Mouse (Mus musculus) G1E (cell line): Measurements from ENCODE around the gene Pcsk2. TPM values are rescaled to one million over a fixed set of nuclear protein-coding genes. Genes with fewer than 3 reads are reported as not detected.

Source experiments
- ATAC-seq: 2 replicates; pipeline ENCODE4 v1.8.0; 2016; ENCODE audit warnings: mild to moderate bottlenecking; ENCODE audit not compliant: insufficient number of reproducible peaks, poor library complexity, low FRiP score, severe bottlenecking; ENCODE audit errors: extremely low read depth
- DNase-seq: peaks from one replicate; pipeline ENCODE4 v3.0.0; 2012; ENCODE audit warnings: low spot score
- H3K27me3 ChIP-seq: 2 replicates; pipeline ENCODE4 v1.6.1; 2012; ENCODE audit warnings: mild to moderate bottlenecking, low read length, inconsistent platforms; ENCODE audit not compliant: insufficient read depth
- H3K36me3 ChIP-seq: replicated peaks from 2 replicates; pipeline ENCODE3; 2012; ENCODE audit warnings: mild to moderate bottlenecking, inconsistent platforms
- H3K4me1 ChIP-seq: 2 replicates; pipeline ENCODE4 v1.6.1; 2012; ENCODE audit warnings: low read depth, low read length, inconsistent platforms, mixed read lengths; ENCODE audit not compliant: insufficient read depth
- H3K4me3 ChIP-seq: 2 replicates; pipeline ENCODE4 v1.5.1; 2012; ENCODE audit warnings: low read depth, mild to moderate bottlenecking, inconsistent platforms, low read length, moderate library complexity, mixed read lengths
- H3K9me3 ChIP-seq: replicated peaks from 2 replicates; pipeline ENCODE4 v1.6.1; 2012; ENCODE audit warnings: inconsistent platforms
- CTCF ChIP-seq: IDR thresholded peaks from 2 replicates; pipeline ENCODE4 v1.5.1; 2012; ENCODE audit warnings: low read depth, low read length, inconsistent platforms, mixed read lengths
- GATA1 ChIP-seq: IDR thresholded peaks from 2 replicates; pipeline ENCODE4 v1.6.1; 2012; ENCODE audit warnings: borderline replicate concordance, low read length, inconsistent platforms, mixed read lengths
- GATA2 ChIP-seq: IDR thresholded peaks from 2 replicates; pipeline ENCODE4 v1.6.1; 2012; ENCODE audit warnings: low read depth, low read length, inconsistent platforms, borderline replicate concordance
- POLR2AphosphoS5 ChIP-seq: IDR thresholded peaks from 2 replicates; pipeline ENCODE4 v1.6.1; 2012; ENCODE audit warnings: low read depth, low read length, inconsistent platforms; ENCODE audit not compliant: insufficient replicate concordance
- TAL1 ChIP-seq: conservative IDR thresholded peaks from 2 replicates; pipeline ENCODE4 v1.6.1; 2012; ENCODE audit warnings: low read depth, low read length, inconsistent platforms, mixed read lengths
- polyA plus RNA-seq: library from polyadenylated mRNA; stranded (reverse); fragments of >175 nt; gene quantifications from 2 replicates; pipeline ENCODE4 v1.2.3, GENCODE M21; 2012
- total RNA-seq, 2 experiments: library from RNA; stranded (forward) in 1 of 2; stranded (reverse) in 1 of 2; fragments of 200-1000 nt in 1 of 2; fragments of >200 nt in 1 of 2; fragmentation: Nextera tagmentation in 1 of 2; gene quantifications; 2 replicates each; pipeline ENCODE4 v1.2.3; 2014 to 2017

Gene Pcsk2
- total and polyA plus RNA-seq, 3 experiments, result 0.15 to 0.27 TPM; not detected in 1

DNA sequence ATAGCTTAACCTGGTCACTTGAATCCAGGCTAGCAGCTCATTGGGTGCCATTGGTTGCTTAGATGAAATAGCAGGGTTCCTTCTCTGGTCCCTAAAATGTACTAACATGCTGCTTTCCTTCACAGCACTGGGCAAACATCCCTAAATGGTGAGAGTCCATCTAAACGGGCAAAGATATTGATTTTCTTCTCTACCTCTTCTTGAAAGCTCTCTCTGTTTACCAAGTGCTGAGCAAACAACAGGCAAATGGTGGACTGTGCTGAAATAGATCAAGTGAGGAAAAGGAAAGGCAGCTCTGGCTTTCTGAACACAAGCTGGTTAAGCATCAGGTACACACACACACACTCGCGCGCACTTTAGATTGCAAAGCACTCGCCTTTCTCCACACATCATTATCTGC is 120.8 kb downstream of the Pcsk2 start:
- Histone ChIP-seq H3K4me3 (no peak overlapping the region), H3K27me3 (no peaks in the 10 kb centered on the region), H3K9me3 (peaks cover 29% of the 10 kb centered on the region), H3K4me1 (no peaks in the 10 kb centered on the region), H3K36me3 (no peaks in the 10 kb centered on the region)
- ATAC-seq (no peak), DNase-seq (no peak)
- no peak for TF ChIP-seq POLR2AphosphoS5
- no peak for TF ChIP-seq TAL1
- no peak for TF ChIP-seq GATA1
- no peak for TF ChIP-seq GATA2
- TF ChIP-seq CTCF, result no peak

DNA sequence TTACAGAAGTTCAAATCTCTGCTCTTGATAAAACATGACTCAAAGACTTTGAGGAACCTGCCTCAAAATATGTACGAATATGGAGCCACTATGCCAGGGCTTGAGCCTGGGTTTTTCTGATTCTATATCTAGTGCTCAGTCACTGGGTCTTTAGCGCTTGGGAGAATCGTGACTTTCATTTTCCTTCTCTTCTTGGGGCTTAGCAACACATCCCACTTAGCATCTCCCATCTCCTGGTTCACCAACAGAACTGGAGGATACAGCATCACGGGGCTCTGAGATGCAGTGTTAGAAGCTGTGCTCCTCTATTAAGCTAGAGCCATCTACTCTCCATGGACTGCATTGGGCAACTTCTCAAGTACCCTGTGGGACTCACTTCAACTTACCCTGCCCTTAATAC is 131.9 kb downstream of the Pcsk2 start:
- Histone ChIP-seq H3K27me3 (no peaks in the 10 kb centered on the region), H3K4me3 (no peak overlapping the region), H3K4me1 (no peaks in the 10 kb centered on the region), H3K9me3 (peaks cover 48% of the 10 kb centered on the region), H3K36me3 (no peaks in the 10 kb centered on the region)
- DNase-seq, result no peak
- ATAC-seq, result no peak
- no peak for TF ChIP-seq GATA1
- no peak for TF ChIP-seq POLR2AphosphoS5
- no peak for TF ChIP-seq CTCF
- no peak for TF ChIP-seq GATA2
- TF ChIP-seq TAL1, result no peak

DNA sequence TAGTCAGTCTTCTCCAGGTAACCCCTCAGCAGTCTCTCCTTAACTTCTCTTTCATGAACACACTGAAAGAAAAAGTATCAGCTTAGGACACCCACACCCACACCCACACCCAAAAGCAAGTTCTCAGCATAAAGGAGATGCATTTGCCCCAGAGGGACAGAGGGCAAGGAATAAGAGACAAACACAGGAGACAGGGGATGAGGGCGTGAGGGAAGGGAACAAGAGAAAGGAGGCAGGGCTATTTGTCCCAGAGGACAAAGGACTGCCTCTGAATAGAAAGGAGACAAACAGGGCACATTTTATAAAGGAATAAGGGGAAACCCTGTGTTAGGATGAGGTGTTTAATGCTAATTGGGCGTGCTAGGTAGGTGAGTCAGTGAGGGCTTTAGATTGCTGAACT is 133.6 kb downstream of the Pcsk2 start:
- no peak overlapping the region for H3K4me3 ChIP-seq
- H3K36me3 ChIP-seq, result no peaks in the 10 kb centered on the region
- peaks cover 44% of the 10 kb centered on the region for H3K9me3 ChIP-seq
- H3K27me3 ChIP-seq, result no peaks in the 10 kb centered on the region
- no peaks in the 10 kb centered on the region for H3K4me1 ChIP-seq
- DNase-seq (no peak), ATAC-seq (no peak)
- TF ChIP-seq TAL1 (no peak), GATA2 (no peak), POLR2AphosphoS5 (no peak), GATA1 (no peak), CTCF (no peak)

DNA sequence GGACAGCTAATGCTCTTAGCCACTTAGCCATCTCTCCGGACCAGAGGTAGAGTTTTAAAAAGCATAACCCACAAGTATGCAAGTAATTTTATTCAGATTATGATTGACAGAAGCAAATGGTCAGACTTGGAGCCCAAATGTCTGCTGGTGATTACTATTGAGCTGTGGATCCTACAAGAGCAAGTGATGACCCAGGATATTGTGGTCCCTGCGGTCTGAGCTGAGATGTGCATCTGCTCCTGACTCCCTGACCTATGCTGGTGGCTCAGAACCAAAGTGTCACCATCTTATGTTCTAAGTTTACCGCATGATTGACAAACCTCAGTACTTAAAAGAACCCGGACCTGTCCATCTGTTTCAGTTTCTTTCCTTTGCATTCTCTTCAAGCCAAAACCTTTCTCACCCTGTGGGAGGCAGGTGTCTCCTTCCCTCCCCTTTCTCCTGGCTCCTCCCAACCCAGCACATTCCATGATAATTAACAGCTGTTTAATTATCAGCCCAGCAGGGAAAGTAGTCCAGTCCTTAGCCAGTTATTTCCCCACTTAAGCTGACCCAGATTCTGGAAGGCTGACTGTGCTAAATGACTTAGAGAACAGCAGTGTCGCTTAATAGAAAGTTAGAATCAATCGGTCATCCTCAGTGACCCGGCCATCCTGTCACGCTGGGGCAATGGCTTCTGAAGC is 136.1 kb downstream of the Pcsk2 start:
- H3K27me3 ChIP-seq, result no peaks in the 10 kb centered on the region
- no peaks in the 10 kb centered on the region for H3K4me1 ChIP-seq
- peaks cover 47% of the 10 kb centered on the region for H3K9me3 ChIP-seq
- H3K36me3 ChIP-seq, result no peaks in the 10 kb centered on the region
- no peak overlapping the region for H3K4me3 ChIP-seq
- no peak for DNase-seq
- TF ChIP-seq TAL1 (no peak), POLR2AphosphoS5 (no peak), GATA1 (no peak), CTCF (no peak), GATA2 (no peak)
- no peak for ATAC-seq

DNA sequence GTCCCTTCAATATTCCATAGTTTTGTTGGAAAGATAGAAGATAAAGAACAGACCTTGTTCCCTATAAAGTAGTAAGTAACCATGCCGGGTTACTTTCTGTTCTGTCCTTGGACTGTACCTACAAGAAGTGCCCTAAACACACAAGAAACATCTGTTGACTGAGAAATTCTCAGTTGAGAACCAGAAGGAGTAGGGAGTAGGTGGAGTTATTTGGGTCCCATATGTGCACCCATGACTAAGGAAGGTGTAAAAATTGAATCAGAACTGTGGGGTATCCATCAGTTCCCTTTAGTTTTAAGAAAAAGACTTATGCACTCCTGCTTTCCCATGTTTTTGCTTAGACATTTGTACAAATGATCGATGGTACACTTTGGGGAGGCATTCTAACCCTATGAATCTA is 137.6 kb downstream of the Pcsk2 start:
- Histone ChIP-seq H3K4me1 (no peaks in the 10 kb centered on the region), H3K4me3 (no peak overlapping the region), H3K9me3 (peaks cover 44% of the 10 kb centered on the region), H3K36me3 (no peaks in the 10 kb centered on the region), H3K27me3 (no peaks in the 10 kb centered on the region)
- TF ChIP-seq TAL1 (no peak), GATA2 (no peak), GATA1 (no peak), POLR2AphosphoS5 (no peak), CTCF (no peak)
- DNase-seq (no peak), ATAC-seq (no peak)

DNA sequence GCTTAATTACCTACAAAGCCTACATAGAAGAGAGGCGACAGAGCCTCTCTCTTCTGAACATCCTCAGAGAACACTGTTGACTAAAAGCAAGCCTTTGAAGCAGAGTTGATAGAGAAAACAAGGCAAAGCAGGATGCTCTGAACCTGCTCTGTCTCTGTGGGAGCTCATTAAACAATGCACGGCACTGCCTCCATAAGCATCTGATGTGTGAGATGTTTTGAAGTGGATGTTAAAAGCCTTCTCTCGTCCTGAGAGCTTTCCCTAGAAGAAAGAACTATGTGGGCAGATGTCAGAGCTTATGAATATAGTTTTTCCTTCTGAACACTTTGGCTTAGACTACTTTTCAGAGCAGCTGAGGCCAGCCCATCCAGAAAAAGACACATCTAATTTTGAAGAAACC is 145.3 kb downstream of the Pcsk2 start:
- TF ChIP-seq POLR2AphosphoS5 (no peak), CTCF (no peak), GATA2 (no peak), GATA1 (no peak), TAL1 (no peak)
- no peak for DNase-seq

More for the DNA sequence above, 145.3 kb downstream of the Pcsk2 start:
- Histone ChIP-seq H3K4me3 (no peak overlapping the region), H3K27me3 (no peaks in the 10 kb centered on the region), H3K36me3 (no peaks in the 10 kb centered on the region), H3K9me3 (peaks cover 30% of the 10 kb centered on the region), H3K4me1 (no peaks in the 10 kb centered on the region)
- no peak for ATAC-seq
